Comparison of ENCODE assay signal across 1 mouse cellular context in the genomic region with DNA sequence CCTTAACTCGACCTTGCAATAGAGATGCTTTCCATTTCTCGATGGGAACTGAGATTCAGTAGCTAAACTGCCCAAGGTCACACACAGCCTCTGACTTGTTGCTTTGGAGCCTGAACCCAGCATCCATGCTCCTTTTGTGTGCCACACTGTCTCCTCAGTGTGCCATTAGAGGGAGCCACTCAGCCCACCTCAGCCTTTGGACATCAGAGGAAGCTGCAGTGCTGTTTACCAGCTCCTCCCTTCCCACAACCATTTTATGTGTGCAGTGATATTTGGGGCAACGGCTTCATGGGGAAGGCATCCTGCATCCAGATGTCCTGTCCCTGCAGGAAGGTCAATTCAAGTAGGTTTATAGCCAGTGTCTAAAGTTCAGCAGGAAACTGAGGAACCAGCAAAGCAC.
A peak's percentile ranks its signal among the peaks of the same experiment; 100 is the strongest.
TF ChIP-seq lines count a peak whose summit lies in the region.

No protein-coding gene starts in this region.

TF ChIP-seq in CH12.LX, 34 proteins besides CTCF, POLR2A, EP300 and RAD21 (continued from another document):
- TF ChIP-seq SMC3 (IDR thresholded peaks at IDR 0.05; ENCODE audit: low read depth, low read length), result peak; percentile 79
- TF ChIP-seq JUND (conservative IDR thresholded peaks at IDR 0.05; ENCODE audit: low read depth, low read length), result no peak
- TF ChIP-seq BHLHE40 (IDR thresholded peaks at IDR 0.05; ENCODE audit: low read depth, low read length), result no peak
- no peak for TF ChIP-seq TBP (conservative IDR thresholded peaks at IDR 0.05; ENCODE audit: low read depth, low read length)
- no peak for TF ChIP-seq SIN3A (IDR thresholded peaks at IDR 0.05; ENCODE audit: low read length)
